Mouse (Mus musculus): ENCODE results near the gene Cdip1.

DNA sequence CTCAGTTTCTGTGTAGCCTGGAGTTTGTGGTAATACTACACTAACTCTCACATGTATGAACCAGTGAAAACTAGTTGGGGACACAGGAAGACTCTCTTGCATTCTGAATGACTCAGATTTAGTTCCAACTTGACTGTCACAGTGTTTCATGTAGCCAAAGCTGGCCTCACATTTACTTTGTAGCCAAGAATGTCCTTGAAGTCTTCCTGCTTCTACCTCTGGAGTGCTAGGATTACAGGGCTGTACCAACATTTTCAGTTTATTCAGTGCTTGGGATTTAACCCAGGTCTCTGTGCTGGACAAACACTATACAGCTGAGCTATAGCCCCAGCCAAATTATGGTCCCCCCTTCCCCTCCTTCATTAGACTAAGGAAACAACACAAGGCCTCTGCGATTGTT is 47.9 kb downstream of the Cdip1 start:
- TF ChIP-seq CTCF (IDR thresholded peaks at IDR 0.05; ENCODE audit: low read depth, low read length) = no peak
- no peak for TF ChIP-seq POLR2A (IDR thresholded peaks at IDR 0.05; ENCODE audit: insufficient read depth, low read length)
